Mouse (Mus musculus) retina, embryonic 14.5 days (tissue): ENCODE measurements at regions not wholly inside any gene's neighbourhood (a gene's known extent, or its start where the extent isn't known, plus 50 kb on each side); places are given as distances from the start of the nearest gene placed in this dataset.

ENCODE experiments used
- DNase-seq: peaks from one replicate; pipeline ENCODE4 v3.0.0-alpha.2; 2015; ENCODE audit warnings: low spot score

DNA sequence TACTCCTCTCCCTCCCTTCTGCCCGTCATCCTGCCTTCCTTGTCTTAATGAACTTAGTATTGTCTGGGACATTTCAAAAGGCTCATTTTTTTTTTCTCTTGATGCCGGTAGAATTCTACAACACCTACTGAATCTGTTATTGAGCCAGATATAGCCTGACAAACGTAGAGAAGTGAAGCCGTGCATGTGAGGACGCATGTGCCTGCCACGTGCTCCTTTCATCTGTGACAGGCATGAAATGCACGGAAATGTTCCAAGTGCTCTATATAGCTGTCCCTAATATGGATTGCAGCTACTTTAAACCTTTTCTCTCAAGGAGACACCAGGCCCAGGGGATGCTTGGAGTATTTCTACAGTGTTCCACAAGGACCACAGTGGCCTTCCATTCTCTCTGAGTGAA is 107.3 kb upstream of the Hes1 start:
- no peak for DNase-seq

- no peak for DNase-seq
Measured at GRCm38 (mm10) chr16:29959939-29960637, 104.1 kb upstream of the Hes1 start.

DNA sequence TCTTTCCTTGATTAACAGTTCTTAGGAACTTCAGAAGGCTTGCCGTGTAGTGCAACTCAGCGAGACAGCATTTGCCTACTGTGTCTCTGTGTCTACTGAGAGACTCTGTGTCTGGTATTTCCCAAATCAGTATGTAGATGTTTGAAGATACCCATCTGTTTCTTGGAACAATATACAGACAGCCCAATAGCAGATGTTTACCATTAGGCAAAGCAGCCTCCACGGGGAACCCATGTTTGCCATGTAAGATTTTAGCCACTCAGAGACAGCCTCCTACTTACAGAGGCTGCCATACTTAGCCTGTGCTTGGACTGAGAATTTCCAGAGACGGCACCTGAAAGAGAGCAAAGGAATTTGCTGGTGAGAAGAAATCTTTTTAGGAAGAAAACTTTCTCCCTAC is 100.9 kb upstream of the Hes1 start:
- DNase-seq, result no peak

DNA sequence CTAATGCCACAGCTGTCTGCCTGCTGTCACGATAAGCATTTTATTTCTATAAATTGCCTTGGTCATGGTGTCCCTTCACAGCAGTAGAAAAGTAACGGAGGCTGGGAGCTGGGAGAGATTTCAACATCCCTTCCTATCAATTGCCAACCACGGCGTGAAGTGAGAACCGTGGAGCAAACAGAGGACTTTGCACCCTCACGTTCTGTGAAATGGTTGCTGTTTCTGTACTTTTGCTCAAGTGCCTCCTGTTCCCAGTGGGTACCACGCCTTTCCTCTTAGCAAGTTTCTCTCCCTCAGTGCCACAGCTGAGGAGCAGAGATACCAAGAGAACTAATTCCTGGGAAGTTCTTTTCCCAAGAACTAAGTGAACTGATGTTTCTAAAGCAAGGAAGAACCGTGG is 99.6 kb upstream of the Hes1 start:
- no peak for DNase-seq

- DNase-seq, result no peak
Measured at GRCm38 (mm10) chr16:29968743-29969142, 95.4 kb upstream of the Hes1 start.

DNA sequence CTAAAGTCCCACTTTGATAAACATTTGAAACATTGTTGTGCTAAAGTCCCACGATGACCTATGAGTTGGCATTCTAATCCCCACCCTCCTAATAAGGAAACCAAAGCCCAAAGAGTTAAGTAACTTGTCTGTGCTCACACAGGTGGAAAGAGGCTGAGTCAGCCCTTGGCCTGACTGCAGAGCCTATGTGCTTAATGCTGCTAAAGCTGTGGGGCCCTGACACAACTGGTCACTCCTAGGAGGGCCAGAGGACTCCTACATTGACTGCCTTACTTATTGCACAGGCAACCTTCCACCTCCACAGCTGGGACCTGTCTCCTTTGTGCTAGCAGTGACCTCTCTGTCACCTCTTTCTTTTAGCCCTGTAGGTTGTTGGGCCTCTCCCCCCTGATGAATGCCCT is 91.4 kb upstream of the Hes1 start:
- peak; percentile 35 for DNase-seq

DNA sequence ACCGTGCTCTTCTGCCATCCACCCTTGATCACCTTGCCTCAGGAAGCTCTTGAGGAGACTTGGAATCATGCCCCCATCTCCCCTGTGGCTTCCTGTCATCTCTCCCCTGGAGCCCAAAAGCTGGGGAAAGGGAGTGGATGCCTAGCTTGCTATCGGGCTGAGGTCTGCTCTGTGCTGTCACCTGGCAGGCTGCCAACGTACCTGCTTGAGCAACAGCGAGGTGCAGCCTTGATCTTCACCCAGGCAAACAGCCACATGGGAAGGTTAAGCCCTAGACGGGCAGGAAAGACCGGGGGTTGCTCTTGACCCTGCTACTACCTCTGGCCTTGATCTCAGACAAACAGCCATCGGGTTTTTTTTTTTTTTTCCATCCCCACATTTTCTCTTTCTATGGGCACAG is 90.9 kb upstream of the Hes1 start:
- DNase-seq, result no peak

GRCm38 (mm10) chr16:29975800-29976199 is 88.4 kb upstream of the Hes1 start:
- DNase-seq, result no peak

GRCm38 (mm10) chr16:29977011-29977410 is 87.2 kb upstream of the Hes1 start:
- DNase-seq, result no peak

DNA sequence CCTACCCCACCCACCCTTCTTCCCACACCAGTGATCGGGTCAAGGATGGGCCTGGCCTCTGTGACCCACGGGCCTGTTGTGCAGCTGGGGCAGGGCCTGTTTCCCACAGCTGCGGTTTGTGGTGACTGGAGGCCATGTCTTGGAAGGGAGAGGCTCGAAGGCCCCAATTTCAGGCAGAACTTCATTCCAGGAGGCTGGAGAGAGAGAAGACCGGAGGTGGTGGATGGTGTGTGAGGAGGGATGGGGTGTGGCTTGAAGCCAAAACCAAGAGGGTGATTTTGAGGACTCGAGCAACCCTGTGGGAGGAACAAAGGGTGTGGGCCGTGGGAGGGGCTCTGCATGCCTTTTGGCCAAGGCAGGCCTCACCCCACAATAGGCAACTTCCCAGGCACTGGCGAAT is 86.5 kb upstream of the Hes1 start:
- no peak for DNase-seq

DNA sequence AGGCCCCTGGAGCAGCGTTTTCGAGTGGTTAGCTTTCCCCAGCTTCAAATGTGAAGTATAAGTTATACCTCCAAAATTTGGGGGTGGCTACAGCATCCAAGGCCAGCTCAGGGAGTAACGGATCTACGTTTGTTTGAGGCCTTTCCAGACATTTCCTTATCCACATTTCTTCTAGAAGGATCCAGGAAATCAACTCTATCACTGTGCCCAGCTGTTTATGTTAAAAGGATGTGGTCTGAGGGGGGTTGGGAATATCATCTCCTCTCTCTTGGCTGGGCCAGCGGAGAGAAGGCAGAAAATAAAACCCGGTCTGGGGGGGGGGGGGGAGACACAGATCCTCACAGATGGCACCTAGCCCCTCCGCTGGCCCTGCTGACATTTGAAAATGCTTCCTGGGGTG is 85.1 kb upstream of the Hes1 start:
- DNase-seq, result no peak

- no peak for DNase-seq
Measured at GRCm38 (mm10) chr16:29981543-29981942, 82.6 kb upstream of the Hes1 start.

DNA sequence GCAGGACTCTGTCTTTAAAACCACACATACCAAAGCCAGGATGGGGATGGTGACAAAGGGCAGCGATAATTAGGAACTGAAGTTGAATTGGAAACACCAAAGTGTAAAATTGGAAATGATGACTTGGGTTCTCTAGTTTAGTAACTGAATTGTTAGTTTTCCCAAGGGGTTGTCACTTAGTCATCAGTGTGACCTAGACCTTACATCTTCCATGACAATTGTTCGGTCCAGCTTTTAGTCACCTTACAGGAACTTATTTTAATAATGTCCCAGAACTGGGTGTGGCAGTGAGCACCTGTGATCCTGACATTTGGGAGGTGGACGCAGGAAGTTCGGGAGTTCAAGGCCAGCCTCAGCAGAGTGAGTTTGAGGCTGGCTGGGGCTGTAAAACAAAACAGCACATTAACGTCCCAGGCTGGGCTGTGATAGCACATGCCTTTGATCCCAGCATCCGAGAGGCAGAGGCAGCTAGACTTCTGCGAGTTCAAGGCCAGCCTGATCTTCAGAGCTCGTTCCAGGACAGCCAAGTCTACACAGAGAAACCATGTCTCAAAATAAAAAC is 81.9 kb upstream of the Hes1 start:
- DNase-seq, result no peak

- DNase-seq, result no peak
Measured at GRCm38 (mm10) chr16:29983161-29983560, 81.0 kb upstream of the Hes1 start.

DNA sequence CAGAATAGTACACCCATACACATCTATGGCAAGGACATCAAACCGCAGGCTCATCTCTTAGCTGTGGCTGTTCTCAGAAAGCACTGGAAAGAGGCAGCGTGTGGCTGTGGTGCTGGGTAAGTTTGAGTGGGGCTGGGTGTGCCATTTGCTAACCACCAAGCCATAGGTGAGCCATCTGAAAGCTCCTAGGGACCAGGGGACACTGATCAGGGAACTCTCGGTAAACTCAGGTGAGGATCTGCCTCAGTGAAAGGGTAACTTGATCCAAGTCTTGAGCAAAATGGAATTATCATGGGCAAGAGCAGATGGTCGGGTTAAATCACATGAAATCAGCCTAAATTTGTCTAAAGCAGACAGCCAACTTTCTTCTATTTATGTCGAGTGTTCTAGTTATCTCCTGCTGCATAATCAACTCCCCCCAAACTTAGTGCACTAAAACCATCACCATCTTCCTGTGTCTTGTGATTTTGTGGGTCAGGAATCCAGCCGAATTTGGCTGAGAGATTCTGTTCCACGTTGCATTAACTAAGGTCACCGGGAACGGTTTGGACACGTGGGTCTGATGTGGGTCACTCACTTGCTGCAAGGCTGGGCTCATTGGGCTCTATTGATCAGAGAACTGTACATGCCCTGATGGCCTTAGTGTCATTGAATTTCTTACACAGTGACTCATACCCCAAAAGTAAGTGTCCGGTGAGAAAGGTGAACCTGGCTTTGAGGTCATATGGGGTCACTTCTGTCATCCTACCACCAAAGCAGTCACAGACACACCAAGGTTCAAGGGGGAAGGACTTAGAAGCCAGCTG is 78.9 kb upstream of the Hes1 start:
- no peak for DNase-seq

DNA sequence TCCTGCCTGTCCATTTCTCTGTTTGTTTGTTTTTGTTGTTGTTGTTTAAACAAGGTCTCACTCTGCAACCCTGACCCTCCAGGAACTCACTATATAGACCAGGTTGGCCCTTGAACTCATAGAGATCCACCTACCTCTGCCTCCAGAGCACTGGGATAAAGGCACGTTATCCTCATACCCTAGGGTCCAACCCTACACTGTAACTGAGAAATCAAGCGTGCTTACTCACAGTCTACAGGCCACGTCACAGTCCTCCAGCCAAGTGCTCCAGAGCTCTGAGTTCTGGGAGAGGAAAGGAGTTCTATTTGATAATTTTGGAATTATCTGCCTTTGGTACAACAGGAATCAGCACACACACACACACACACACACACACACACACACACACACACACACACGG is 76.6 kb upstream of the Hes1 start:
- no peak for DNase-seq

- DNase-seq, result no peak
Measured at GRCm38 (mm10) chr16:29987999-29988398, 76.2 kb upstream of the Hes1 start.

- DNase-seq, result no peak
Measured at GRCm38 (mm10) chr16:29989308-29989707, 74.9 kb upstream of the Hes1 start.

GRCm38 (mm10) chr16:29990393-29990792 is 73.8 kb upstream of the Hes1 start:
- no peak for DNase-seq

DNA sequence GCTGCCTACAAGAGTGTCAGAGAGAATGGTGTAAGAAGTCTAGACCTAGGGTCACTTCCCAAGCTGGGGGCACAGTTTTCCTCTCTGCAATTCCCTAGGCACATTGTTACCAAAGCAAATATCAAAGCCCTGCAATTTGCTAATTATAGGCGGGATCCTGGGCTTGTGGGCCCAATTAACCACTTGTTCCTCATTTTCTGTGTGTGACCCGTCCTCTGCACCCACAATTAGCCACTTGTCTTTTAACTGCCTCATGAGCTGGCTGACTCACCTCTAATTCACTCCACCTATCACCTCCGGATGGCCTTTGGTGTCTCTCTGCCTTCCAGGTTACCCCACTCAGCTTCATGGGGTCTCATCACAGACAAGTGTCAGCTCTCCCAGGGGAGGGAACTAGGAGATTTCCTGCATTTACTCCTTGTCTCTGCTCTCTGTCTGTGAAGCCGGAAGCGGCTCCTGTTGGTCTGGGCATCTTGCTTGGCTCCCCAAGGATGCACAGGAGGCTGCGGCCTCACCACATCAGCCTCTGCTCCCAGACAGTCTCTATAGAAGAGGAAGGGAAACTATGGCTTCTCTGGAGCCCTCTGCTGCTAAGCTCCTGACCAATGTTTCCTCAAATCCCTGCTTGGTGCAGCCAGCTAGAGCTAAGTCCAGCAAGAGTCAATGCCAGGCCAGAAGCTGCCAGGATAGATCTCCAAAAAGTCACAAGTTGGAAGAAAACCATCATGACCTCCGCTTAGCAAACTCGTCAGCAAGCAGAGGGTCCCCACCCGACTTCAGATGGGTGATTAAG is 73.2 kb upstream of the Hes1 start:
- DNase-seq, result no peak

DNA sequence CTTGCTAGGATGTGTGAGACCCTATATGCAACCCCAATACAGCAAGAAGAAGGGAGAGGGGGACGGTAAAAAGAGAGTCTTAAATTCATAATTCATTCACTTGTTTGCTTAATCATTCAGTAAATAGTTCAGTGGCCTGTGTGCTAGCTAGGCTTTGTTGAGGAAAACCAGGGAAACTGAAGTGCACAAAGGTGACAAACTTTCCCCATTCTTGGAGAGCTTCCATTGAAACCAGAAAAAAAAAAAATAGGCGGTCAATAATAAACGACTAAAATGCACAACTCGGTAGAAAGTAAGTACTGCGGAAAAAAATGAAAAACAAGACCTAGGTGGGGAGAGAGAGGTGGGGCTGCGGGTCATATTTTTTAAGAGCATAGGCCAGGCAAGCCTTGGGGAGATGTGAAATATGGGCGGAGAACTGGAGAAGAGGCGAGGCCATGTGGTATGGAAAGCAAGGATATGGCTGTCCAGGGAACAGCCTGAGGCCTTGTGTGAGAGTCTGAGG is 72.3 kb upstream of the Hes1 start:
- DNase-seq, result no peak

DNA sequence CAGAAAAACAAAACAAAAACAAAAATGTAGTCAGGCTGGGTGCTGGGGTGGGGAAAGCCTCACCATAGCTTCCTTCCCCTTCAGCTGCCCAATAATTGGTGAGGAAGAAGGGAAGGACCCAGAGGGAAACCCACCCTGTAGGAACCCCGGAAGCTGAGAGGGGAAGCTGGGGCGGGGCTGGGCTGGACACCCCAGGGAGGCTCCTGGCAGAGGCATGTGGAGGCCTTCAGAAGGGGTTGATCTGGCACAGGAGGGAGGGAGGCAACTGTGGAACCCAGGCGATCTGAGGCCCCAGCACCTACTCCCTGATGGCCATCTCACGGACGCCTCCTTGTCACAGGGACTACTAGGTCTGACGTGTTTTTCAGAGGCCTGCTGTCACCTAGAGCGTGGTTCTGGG is 71.1 kb upstream of the Hes1 start:
- DNase-seq, result no peak
